Mouse (Mus musculus) megakaryocyte, embryonic 14.5 days (primary cell): ENCODE results near the gene Chmp2a.

Experiments
- FLI1 ChIP-seq: IDR thresholded peaks from 2 replicates; pipeline ENCODE4 v1.6.1; 2012; ENCODE audit warnings: low read length, inconsistent platforms, mixed read lengths
- GATA1 ChIP-seq: IDR thresholded peaks from 3 replicates; pipeline ENCODE4 v1.6.1; 2012; ENCODE audit warnings: mixed read lengths, low read length, inconsistent platforms, borderline replicate concordance

DNA sequence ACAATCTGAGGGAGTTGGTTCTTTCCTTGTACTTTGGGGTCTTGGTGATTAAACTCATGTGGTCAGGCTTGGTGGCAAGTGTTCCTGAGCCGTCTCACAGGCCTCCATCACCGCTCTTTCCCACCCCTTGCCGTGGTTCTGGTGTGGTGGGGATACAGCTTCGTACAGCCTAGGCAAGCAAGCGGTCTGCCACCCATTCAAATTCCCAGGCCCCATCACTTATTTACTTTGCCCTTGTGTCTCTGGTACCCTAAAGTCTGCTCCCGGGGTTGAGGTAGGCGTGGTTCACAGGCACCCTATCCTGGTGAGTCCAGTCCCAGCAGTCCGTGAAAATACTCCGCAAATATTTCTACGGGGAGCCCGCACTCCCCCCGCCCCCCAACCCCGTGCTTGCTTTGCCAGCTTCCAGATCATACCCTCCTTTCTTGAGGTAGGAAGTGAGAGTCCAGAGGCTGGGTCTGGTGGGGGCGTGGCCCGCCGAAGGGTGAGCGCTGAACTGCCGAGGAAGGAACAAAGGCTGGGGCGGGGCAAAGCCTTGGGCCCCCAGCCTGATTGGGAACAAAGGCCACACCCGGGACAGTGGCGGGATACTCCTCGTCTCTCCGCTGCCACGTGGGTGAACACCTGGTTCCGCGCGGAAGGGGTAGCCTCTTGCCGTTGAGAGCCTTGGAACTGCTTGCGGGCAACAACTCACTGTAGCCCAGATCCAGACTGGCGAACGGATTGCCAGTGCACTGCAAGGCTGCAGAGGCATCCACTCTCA, 11.7 kb downstream of the Chmp2a start:
- TF ChIP-seq FLI1 (no peak), GATA1 (no peak)
